Mouse (Mus musculus): ENCODE measurements around the gene Cdkn1b. TPM values are rescaled to one million over a fixed set of nuclear protein-coding genes. Genes with fewer than 3 reads are reported as not detected.

The Cdkn1b gene
- polyA plus RNA-seq, 1 experiment = 84.8 TPM

DNA sequence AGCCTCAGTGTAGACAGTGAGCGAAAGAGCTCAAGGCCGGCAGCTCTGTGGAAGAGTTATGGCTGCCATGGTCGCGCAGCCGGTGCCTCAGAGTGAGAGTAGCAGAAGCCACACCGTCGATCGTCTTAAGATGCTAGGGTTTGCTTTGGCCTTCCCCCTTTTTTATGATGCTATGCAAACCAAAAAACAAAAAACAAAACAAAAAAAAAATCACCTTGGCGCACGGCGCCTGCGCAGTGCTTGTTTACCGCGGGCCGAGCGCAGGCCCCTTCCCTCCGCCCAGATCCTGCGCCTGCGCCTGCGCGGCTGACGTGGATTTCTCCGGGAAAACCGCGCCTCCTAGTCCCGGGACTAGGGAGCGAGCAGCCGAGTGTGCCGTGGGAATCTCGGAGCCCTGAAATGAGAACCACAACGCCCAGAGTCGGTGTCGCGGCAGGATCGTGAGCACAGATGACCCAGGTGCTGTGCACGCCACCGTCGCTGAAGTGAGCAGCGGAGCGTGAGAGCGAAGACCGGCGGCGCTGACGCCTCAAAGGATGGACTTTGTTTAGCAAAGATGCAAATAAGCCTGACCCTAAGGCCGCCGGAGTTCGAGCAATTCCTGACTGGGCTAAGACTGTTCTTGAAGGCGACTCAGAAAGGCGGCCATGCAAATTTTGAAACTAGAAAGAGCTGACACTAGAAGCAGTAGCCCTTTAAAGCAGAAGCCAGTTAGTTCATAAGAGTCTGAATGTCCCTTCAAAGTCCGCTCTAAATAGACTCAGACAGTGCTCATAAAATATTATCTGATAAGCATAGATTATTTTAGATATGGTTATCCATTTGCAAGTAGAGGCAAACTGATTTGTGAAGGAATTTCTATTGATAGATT lies 21.9 kb upstream of the Cdkn1b start, which contains the start of gene Gpr19:
Gene Gpr19 (minus strand): TSS at position 484 of the 871 bp plus-strand sequence.
- TF ChIP-seq POLR2A (IDR thresholded peaks at IDR 0.05; ENCODE audit: borderline replicate concordance, low read depth, low read length) = no peak
- Histone ChIP-seq H3K4me1 (ENCODE audit: control insufficient read depth, insufficient read depth, low read length) (peaks cover 10% of the 10 kb centered on the region), H3K27ac (ENCODE audit: insufficient read depth, low read depth, low read length) (peak within 1 kb of the TSS; percentile 99), H3K4me3 (ENCODE audit: insufficient read depth, low read length) (peak within 1 kb of the TSS; percentile 77)

- Histone ChIP-seq H3K4me3 (ENCODE audit: insufficient read depth, low read length) (no peak overlapping the region), H3K27ac (ENCODE audit: insufficient read depth, low read depth, low read length) (no peak overlapping the region), H3K4me1 (ENCODE audit: control insufficient read depth, insufficient read depth, low read length) (peaks cover 2% of the 10 kb centered on the region; the same call in 1 of the 2 replicates)
- TF ChIP-seq CTCF (IDR thresholded peaks at IDR 0.05; ENCODE audit: low read depth, low read length) (no peak), POLR2A (IDR thresholded peaks at IDR 0.05; ENCODE audit: borderline replicate concordance, low read depth, low read length) (no peak)
Observed at GRCm38 (mm10) chr6:134903368-134903767, 16.8 kb upstream of the Cdkn1b start.

DNA sequence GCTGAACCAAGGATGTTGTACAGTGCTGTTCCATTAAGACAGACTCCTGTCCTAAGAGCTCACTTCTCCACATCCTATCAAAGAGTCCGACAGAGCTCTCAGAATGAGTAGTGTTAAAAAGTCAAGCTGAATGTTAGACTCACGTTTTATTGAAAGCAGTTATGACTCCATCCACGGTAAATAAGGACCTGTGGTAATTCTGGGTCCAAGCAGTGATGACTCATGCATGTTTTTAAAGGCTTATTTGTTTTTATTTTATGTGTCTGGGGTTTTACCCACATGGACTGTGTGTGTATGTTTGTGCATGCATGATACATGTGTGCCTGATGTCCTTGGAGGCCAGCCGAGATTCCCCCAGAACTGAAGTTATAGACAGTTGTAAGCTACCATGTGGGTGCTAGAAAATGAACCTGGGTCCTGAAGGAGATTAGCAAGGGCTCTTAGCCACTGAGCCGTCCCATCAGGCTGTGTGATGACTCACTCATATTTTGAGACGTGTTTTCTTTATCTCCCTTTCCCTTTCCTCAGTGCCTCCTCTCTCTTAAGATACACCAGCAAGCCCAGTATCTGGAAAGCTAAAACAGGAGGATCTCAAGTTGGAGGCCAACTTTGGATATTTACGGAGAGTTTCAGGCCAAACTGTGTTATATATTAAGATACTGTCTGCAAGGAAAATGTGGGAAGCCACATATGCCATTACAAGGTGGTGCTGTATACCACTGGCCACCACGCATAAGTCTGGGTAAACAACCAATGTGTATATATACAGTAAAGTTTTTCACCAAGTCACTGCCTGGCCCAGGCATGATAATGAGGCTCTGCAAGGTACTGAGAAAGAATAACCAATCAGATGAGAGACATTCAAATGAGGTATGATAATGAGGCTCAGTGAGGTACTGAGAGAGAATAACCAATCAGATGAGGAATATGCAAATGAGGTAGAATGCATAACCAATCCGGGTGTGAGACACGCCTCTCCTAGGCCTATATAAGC lies 16.0 kb upstream of the Cdkn1b start:
- TF ChIP-seq CTCF (IDR thresholded peaks at IDR 0.05; ENCODE audit: low read depth, low read length) (no peak), POLR2A (IDR thresholded peaks at IDR 0.05; ENCODE audit: borderline replicate concordance, low read depth, low read length) (no peak)
- Histone ChIP-seq H3K4me3 (ENCODE audit: insufficient read depth, low read length) (no peak overlapping the region), H3K4me1 (ENCODE audit: control insufficient read depth, insufficient read depth, low read length) (peaks cover 1% of the 10 kb centered on the region; the same call in 1 of the 2 replicates), H3K27ac (ENCODE audit: insufficient read depth, low read depth, low read length) (no peak overlapping the region)

DNA sequence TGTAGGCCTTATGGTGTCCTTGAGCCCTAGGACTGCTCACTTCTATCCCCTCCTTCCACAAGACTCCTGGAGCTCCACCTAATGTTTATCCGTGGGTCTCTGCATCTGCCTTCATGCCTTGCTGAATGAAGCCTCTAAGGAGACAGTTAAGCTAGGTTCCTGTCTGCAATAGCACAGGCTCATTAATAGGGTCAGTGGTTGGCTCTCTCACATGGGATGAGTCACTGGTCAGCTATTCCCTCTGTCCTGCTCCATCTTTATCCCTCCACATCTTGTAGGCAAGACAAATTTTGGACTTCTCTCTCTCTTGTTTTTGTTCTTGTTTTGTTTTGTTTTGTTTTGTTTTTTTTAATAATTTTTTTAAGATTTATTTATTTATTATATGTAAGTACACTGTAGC lies 14.4 kb upstream of the Cdkn1b start:
- Histone ChIP-seq H3K27ac (ENCODE audit: insufficient read depth, low read depth, low read length) (no peak overlapping the region), H3K4me3 (ENCODE audit: insufficient read depth, low read length) (no peak overlapping the region), H3K4me1 (ENCODE audit: control insufficient read depth, insufficient read depth, low read length) (no peaks in the 10 kb centered on the region)
- TF ChIP-seq CTCF (IDR thresholded peaks at IDR 0.05; ENCODE audit: low read depth, low read length) (no peak), POLR2A (IDR thresholded peaks at IDR 0.05; ENCODE audit: borderline replicate concordance, low read depth, low read length) (no peak)

DNA sequence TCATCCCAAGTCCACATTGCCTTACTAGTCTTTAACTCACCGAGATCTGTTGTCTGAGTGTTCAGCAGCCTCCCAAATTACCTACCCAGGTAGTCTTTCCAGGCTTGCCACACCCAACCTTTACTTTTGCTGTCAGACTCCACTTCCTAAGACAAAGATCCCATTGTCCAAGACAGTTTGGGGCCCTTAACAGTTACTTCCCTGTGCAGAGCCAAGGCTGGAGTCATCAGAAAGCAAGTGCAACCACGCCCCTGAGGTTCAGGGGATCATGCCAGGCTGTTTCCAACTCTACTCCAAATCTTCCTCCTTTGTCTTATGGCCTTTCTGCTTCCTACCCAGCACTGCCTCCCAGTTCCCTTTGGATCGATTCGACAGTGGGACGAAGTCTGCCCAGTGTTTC lies 5.7 kb upstream of the Cdkn1b start:
- Histone ChIP-seq H3K4me1 (ENCODE audit: control insufficient read depth, insufficient read depth, low read length) (0 out of 2 replicates have a peak, but pooled peaks cover 2% of the 10 kb centered on the region), H3K27ac (ENCODE audit: insufficient read depth, low read depth, low read length) (no peak overlapping the region), H3K4me3 (ENCODE audit: insufficient read depth, low read length) (no peak overlapping the region)
- TF ChIP-seq CTCF (IDR thresholded peaks at IDR 0.05; ENCODE audit: low read depth, low read length) (no peak), POLR2A (IDR thresholded peaks at IDR 0.05; ENCODE audit: borderline replicate concordance, low read depth, low read length) (no peak)

DNA sequence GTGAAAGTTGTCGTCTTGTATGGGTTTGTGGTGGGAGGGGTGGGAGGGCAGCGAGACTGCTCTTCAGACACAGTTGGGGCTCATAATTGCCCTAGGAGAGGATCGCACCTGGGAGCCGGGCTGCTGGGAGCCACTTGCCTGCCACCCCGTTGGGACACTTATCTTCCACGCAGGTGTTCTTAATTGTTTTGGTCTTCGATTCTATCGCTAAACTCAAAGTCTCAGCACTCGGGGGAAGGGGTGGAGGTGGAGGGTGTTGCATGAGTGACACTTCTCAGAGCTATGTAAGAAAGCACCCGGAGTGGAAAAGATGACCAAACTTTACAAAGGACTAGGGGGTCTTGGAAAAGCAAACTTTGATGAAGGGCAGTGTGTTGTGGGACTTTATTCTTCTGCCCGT lies 3.6 kb upstream of the Cdkn1b start:
- Histone ChIP-seq H3K4me3 (ENCODE audit: insufficient read depth, low read length) (peak overlapping the region; percentile 44), H3K4me1 (ENCODE audit: control insufficient read depth, insufficient read depth, low read length) (0 out of 2 replicates have a peak, but pooled peaks cover 2% of the 10 kb centered on the region), H3K27ac (ENCODE audit: insufficient read depth, low read depth, low read length) (no peak overlapping the region)
- TF ChIP-seq POLR2A (IDR thresholded peaks at IDR 0.05; ENCODE audit: borderline replicate concordance, low read depth, low read length) = no peak
- TF ChIP-seq CTCF (IDR thresholded peaks at IDR 0.05; ENCODE audit: low read depth, low read length) = no peak

GRCm38 (mm10) chr6:134917087-134917486 lies 3.1 kb upstream of the Cdkn1b start:
- no peak overlapping the region for H3K27ac ChIP-seq (ENCODE audit: insufficient read depth, low read depth, low read length)
- H3K4me3 ChIP-seq (ENCODE audit: insufficient read depth, low read length) = peak overlapping the region; percentile 44
- TF ChIP-seq POLR2A (IDR thresholded peaks at IDR 0.05; ENCODE audit: borderline replicate concordance, low read depth, low read length) (no peak), CTCF (IDR thresholded peaks at IDR 0.05; ENCODE audit: low read depth, low read length) (no peak)
- 0 out of 2 replicates have a peak, but pooled peaks cover 2% of the 10 kb centered on the region for H3K4me1 ChIP-seq (ENCODE audit: control insufficient read depth, insufficient read depth, low read length)

DNA sequence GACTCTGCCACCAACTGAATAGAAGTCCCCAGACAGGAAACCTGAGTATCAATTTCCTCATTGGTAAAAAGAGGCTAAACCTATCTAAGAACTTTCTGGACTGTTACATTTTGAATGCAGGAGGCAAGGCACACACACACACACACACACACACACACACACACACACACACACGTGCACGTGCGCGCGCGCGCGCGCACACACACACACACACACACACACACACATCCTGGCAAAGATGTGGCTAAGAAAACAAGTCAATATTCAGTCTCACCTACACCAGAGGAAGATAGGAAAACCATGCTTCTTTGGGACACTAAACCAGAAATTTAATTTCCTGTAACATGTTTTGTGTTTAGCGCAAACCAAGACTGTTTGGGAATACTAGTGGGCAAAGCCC lies 1.4 kb upstream of the Cdkn1b start:
- TF ChIP-seq CTCF (IDR thresholded peaks at IDR 0.05; ENCODE audit: low read depth, low read length) (no peak), POLR2A (IDR thresholded peaks at IDR 0.05; ENCODE audit: borderline replicate concordance, low read depth, low read length) (no peak)
- no peak overlapping the region for H3K4me3 ChIP-seq (ENCODE audit: insufficient read depth, low read length)
- no peak overlapping the region for H3K27ac ChIP-seq (ENCODE audit: insufficient read depth, low read depth, low read length)
- H3K4me1 ChIP-seq (ENCODE audit: control insufficient read depth, insufficient read depth, low read length) = peaks cover 7% of the 10 kb centered on the region

DNA sequence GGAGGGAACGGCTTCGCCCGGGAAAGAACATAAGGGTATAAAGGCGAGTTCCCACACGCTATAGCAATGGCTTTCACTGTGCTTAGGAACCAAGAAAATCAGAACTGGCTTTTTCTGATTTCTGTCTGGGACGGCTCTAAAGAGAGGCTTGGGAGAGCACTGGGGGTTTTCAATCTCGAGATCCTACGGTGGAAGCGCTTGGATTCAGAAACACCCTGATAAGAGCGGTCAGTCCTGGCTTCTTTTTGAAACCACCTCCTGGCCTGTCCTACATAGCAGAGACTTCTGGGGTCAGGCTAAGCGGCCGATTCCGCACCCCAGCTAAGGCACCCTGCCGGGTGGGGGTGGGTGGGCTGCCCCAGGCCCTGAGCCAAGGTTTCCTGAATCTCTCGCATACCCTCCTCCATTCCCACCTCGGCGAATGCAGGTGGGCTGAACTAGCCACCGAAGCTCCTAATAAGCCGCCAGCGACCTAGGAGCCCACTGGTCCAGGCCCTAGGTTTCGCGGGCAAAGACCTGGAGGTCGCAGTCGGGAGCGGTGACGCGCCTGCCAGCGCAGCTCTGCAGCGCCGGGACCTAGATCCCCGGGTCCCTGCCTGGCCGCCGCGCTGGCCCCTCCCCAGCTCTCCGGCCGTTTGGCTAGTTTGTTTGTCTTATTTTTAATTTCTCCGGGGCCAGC lies 551 bp upstream of the Cdkn1b start:
- H3K27ac ChIP-seq (ENCODE audit: insufficient read depth, low read depth, low read length) = peak overlapping the region; percentile 95
- TF ChIP-seq CTCF (IDR thresholded peaks at IDR 0.05; ENCODE audit: low read depth, low read length) (no peak), POLR2A (IDR thresholded peaks at IDR 0.05; ENCODE audit: borderline replicate concordance, low read depth, low read length) (no peak)
- H3K4me1 ChIP-seq (ENCODE audit: control insufficient read depth, insufficient read depth, low read length) = peaks cover 6% of the 10 kb centered on the region
- peak overlapping the region; percentile 96 for H3K4me3 ChIP-seq (ENCODE audit: insufficient read depth, low read length)

Data from bone marrow macrophage, adult 2 months (primary cell).